Mouse (Mus musculus) megakaryocyte, embryonic 14.5 days (primary cell): ENCODE data around the gene Lrrc25.

Experiments
- FLI1 ChIP-seq: IDR thresholded peaks from 2 replicates; pipeline ENCODE4 v1.6.1; 2012; ENCODE audit warnings: low read length, inconsistent platforms, mixed read lengths
- GATA1 ChIP-seq: IDR thresholded peaks from 3 replicates; pipeline ENCODE4 v1.6.1; 2012; ENCODE audit warnings: mixed read lengths, low read length, inconsistent platforms, borderline replicate concordance

GRCm38 (mm10) chr8:70648921-70649320, 33.0 kb downstream of the Lrrc25 start:
- TF ChIP-seq FLI1 (no peak), GATA1 (no peak)
